Mouse (Mus musculus): ENCODE results near the gene Adra1b. TPM values are rescaled to one million over a fixed set of nuclear protein-coding genes. Genes with fewer than 3 reads are reported as not detected.

The Adra1b gene
- 0.12 and 0.15 TPM in 2 replicates for polyA plus RNA-seq (2016; fragmentation: Nextera tagmentation; extraction: Ambion mirVana)

DNA sequence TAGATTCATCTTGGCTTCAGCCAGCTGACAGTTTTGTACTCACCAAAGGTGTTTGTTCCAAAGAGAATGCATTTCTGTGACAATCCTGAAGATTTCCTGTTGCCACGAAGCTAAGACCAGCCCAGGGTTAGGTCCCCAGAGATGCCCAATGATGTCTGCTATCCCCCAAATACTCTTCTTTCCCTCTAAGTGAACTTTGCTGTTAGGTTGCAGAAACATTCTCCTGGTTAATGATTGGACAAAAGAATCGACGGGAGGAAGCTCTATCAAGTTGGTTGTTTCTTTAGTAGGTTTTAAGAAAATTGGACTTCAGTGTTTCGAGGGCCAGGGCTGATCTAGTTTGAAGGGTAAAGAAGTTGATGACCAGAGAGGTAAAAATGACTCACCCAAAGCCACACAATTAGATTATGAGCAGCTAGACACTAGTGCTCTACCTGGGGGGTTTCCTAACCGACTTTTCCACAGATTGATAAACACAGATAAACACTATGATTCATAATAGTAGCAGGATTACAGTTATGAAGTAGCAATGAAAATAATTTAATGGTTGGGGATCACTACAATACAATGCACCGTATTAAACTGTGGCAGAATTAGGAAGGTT, at the start of gene Adra1b:
Gene Adra1b (minus strand): TSS at position 160 of the 604 bp plus-strand sequence.
- Histone ChIP-seq H3K27ac (no peak within 1 kb of the TSS), H3K9me3 (no peaks in the 10 kb centered on the region), H3K4me1 (no peaks in the 10 kb centered on the region), H3K4me3 (no peak within 1 kb of the TSS), H3K27me3 (ENCODE audit: poor library complexity, severe bottlenecking) (no peaks in the 10 kb centered on the region), H3K36me3 (replicated peaks) (no peaks in the 10 kb centered on the region)
- 92% methylated on average over 6 of the region's 6 CpGs for WGBS
- no peak for DNase-seq (ENCODE audit: extremely low spot score, low spot score)

- Histone ChIP-seq H3K27me3 (ENCODE audit: poor library complexity, severe bottlenecking) (no peaks in the 10 kb centered on the region), H3K27ac (no peak overlapping the region), H3K36me3 (replicated peaks) (no peaks in the 10 kb centered on the region), H3K9me3 (no peaks in the 10 kb centered on the region), H3K4me3 (no peak overlapping the region), H3K4me1 (no peaks in the 10 kb centered on the region)
- WGBS: 94% methylated on average over 1 of the region's 1 CpGs
- DNase-seq (ENCODE audit: extremely low spot score, low spot score): no peak
Observed at GRCm38 (mm10) chr11:43950274-43950673, 49.3 kb upstream of the Adra1b start.

GRCm38 (mm10) chr11:43943781-43944180, 42.8 kb upstream of the Adra1b start:
- DNase-seq (ENCODE audit: extremely low spot score, low spot score): no peak
- no peaks in the 10 kb centered on the region for H3K27me3 ChIP-seq (ENCODE audit: poor library complexity, severe bottlenecking)
- WGBS: 82% methylated on average over 2 of the region's 2 CpGs
- H3K4me3 ChIP-seq: no peak overlapping the region
- H3K27ac ChIP-seq: no peak overlapping the region
- H3K9me3 ChIP-seq: no peaks in the 10 kb centered on the region
- no peaks in the 10 kb centered on the region for H3K4me1 ChIP-seq
- no peaks in the 10 kb centered on the region for H3K36me3 ChIP-seq (replicated peaks)

GRCm38 (mm10) chr11:43943167-43943566, 42.2 kb upstream of the Adra1b start:
- no peak overlapping the region for H3K27ac ChIP-seq
- no peaks in the 10 kb centered on the region for H3K4me1 ChIP-seq
- H3K4me3 ChIP-seq: no peak overlapping the region
- H3K27me3 ChIP-seq (ENCODE audit: poor library complexity, severe bottlenecking): no peaks in the 10 kb centered on the region
- no peak for DNase-seq (ENCODE audit: extremely low spot score, low spot score)
- no peaks in the 10 kb centered on the region for H3K36me3 ChIP-seq (replicated peaks)
- H3K9me3 ChIP-seq: no peaks in the 10 kb centered on the region
- 85% methylated on average over 1 of the region's 1 CpGs for WGBS

- WGBS: 86% methylated on average over 6 of the region's 6 CpGs
- H3K4me1 ChIP-seq: no peaks in the 10 kb centered on the region
- no peak overlapping the region for H3K4me3 ChIP-seq
- H3K27ac ChIP-seq: no peak overlapping the region
- H3K9me3 ChIP-seq: no peaks in the 10 kb centered on the region
- no peak for DNase-seq (ENCODE audit: extremely low spot score, low spot score)
- no peaks in the 10 kb centered on the region for H3K27me3 ChIP-seq (ENCODE audit: poor library complexity, severe bottlenecking)
- no peaks in the 10 kb centered on the region for H3K36me3 ChIP-seq (replicated peaks)
Observed at GRCm38 (mm10) chr11:43940501-43941202, 39.6 kb upstream of the Adra1b start.

GRCm38 (mm10) chr11:43936023-43936422, 35.0 kb upstream of the Adra1b start:
- DNase-seq (ENCODE audit: extremely low spot score, low spot score): no peak
- H3K9me3 ChIP-seq: no peaks in the 10 kb centered on the region
- H3K36me3 ChIP-seq (replicated peaks): no peaks in the 10 kb centered on the region
- 94% methylated on average over 2 of the region's 2 CpGs for WGBS
- no peak overlapping the region for H3K4me3 ChIP-seq
- H3K4me1 ChIP-seq: no peaks in the 10 kb centered on the region
- H3K27ac ChIP-seq: no peak overlapping the region
- H3K27me3 ChIP-seq (ENCODE audit: poor library complexity, severe bottlenecking): no peaks in the 10 kb centered on the region

DNA sequence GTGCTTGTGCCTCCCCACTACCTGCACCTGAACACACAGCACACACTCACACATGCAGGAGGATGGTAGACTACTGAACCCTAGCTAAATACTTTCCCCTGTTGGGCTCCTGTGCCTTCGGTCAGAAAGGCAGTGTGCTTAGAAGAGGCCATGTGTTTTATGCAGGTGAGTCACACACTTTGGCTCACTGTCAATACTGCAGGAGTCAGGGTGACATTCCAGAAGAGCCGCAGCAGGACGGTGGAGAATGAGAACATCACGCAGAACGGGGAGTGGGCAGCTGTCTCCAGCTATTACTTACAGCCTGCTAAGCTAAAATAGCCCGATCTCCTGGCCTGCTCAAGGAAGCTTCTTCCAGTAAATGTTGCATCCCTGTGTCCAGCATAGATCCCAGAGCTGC, 32.5 kb upstream of the Adra1b start:
- WGBS: 80% methylated on average over 6 of the region's 6 CpGs
- H3K4me1 ChIP-seq: no peaks in the 10 kb centered on the region
- H3K36me3 ChIP-seq (replicated peaks): no peaks in the 10 kb centered on the region
- 0 out of 2 replicates have a peak, but pooled peaks cover 4% of the 10 kb centered on the region for H3K27me3 ChIP-seq (ENCODE audit: poor library complexity, severe bottlenecking)
- H3K9me3 ChIP-seq: no peaks in the 10 kb centered on the region
- H3K4me3 ChIP-seq: no peak overlapping the region
- no peak overlapping the region for H3K27ac ChIP-seq
- DNase-seq (ENCODE audit: extremely low spot score, low spot score): no peak

GRCm38 (mm10) chr11:43933000-43933399, 32.0 kb upstream of the Adra1b start:
- no peak for DNase-seq (ENCODE audit: extremely low spot score, low spot score)
- WGBS: 92% methylated on average over 4 of the region's 4 CpGs
- Histone ChIP-seq H3K27ac (no peak overlapping the region), H3K9me3 (no peaks in the 10 kb centered on the region), H3K27me3 (ENCODE audit: poor library complexity, severe bottlenecking) (peaks cover 6% of the 10 kb centered on the region; the same call in 1 of the 2 replicates), H3K36me3 (replicated peaks) (no peaks in the 10 kb centered on the region), H3K4me1 (no peaks in the 10 kb centered on the region), H3K4me3 (no peak overlapping the region)

DNA sequence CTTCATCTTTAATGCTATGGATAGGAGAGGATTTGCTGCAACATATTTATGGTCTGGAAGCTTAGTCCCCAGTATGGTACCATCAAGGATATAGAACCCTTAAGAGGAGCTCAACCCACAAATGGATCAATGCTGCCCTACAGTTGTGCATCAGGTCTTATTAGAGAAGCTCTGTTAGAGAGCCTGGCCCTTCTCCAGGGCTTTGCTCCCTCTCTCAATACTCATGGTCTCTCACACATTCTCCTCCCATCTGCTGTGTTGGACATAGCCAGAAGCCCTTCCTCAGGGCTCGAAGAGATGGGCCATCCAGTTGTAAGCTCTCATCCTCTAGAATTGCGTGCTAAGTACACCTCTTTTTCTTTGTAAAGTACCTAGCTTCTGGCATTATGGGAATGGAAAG, 29.2 kb upstream of the Adra1b start:
- H3K4me3 ChIP-seq: no peak overlapping the region
- no peak overlapping the region for H3K27ac ChIP-seq
- H3K27me3 ChIP-seq (ENCODE audit: poor library complexity, severe bottlenecking): peaks cover 24% of the 10 kb centered on the region
- H3K9me3 ChIP-seq: no peaks in the 10 kb centered on the region
- peaks cover 15% of the 10 kb centered on the region for H3K4me1 ChIP-seq
- no peak for DNase-seq (ENCODE audit: extremely low spot score, low spot score)
- H3K36me3 ChIP-seq (replicated peaks): no peaks in the 10 kb centered on the region
- 89% methylated on average over 2 of the region's 2 CpGs for WGBS

DNA sequence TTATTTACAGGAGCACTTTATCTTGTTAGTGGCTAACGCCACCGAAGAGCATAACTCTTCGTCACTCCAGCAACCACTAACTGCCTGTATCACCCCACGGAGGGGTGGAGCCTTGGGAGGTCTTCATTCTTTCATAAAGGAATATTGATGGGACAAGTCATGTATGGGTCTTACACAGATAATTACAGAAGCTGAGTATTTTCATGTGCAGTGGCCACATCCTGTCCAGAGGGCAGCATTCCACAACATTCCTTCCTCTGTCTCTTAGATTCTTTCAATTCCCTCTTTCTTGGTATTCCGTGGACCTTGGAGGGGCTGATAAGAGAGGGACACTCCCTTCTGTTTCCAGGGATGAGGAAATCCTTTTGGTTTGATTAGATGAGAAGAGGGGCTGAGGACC, 28.7 kb upstream of the Adra1b start:
- Histone ChIP-seq H3K27ac (no peak overlapping the region), H3K9me3 (no peaks in the 10 kb centered on the region), H3K4me1 (peaks cover 17% of the 10 kb centered on the region), H3K4me3 (no peak overlapping the region), H3K36me3 (replicated peaks) (no peaks in the 10 kb centered on the region), H3K27me3 (ENCODE audit: poor library complexity, severe bottlenecking) (peaks cover 25% of the 10 kb centered on the region)
- WGBS: 82% methylated on average over 5 of the region's 5 CpGs
- DNase-seq (ENCODE audit: extremely low spot score, low spot score): no peak

GRCm38 (mm10) chr11:43929178-43929577, 28.2 kb upstream of the Adra1b start:
- no peak overlapping the region for H3K27ac ChIP-seq

DNA sequence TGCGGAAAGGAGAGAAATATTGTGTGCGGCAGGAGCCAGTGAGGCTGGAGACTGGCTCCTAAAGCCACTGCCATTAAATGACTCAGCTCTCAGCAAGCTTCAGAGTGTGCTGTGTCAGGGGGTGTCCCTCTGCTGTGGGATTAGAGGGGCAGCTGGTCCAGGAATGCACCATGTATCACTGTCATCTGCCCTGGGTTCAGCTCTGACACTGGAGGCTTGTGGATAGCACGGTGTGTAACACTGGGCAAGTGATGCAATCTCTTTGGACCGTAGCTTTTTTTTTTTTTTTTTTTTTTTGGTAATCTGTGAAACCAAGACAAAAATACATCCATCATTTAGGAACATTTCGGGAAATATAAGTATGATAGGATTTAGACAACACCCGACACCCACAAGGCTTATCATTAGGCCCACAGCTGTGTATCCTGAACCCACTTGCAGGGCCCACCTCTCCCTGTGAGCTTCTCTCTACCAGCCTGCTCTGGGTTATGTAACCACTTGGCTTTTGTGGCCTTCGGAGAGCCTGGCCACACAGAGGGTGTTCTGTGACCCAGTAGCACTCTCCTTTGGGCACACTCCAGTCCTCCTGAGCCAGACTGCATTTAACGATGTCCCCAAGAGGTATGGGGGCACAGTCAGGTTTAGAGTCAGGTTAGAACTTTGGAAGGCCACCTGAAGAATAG, 26.3 kb upstream of the Adra1b start:
- peaks cover 30% of the 10 kb centered on the region for H3K27me3 ChIP-seq (ENCODE audit: poor library complexity, severe bottlenecking)
- WGBS: 87% methylated on average over 8 of the region's 8 CpGs
- no peaks in the 10 kb centered on the region for H3K9me3 ChIP-seq
- no peak overlapping the region for H3K4me3 ChIP-seq
- peaks cover 17% of the 10 kb centered on the region for H3K4me1 ChIP-seq
- H3K36me3 ChIP-seq (replicated peaks): no peaks in the 10 kb centered on the region
- H3K27ac ChIP-seq: no peak overlapping the region
- DNase-seq (ENCODE audit: extremely low spot score, low spot score): no peak

More at GRCm38 (mm10) chr11:43929178-43929577, 28.2 kb upstream of the Adra1b start:
- 68% methylated on average over 5 of the region's 5 CpGs for WGBS
- no peak for DNase-seq (ENCODE audit: extremely low spot score, low spot score)
- Histone ChIP-seq H3K4me1 (peaks cover 17% of the 10 kb centered on the region), H3K36me3 (replicated peaks) (no peaks in the 10 kb centered on the region), H3K27me3 (ENCODE audit: poor library complexity, severe bottlenecking) (peaks cover 30% of the 10 kb centered on the region), H3K9me3 (no peaks in the 10 kb centered on the region), H3K4me3 (no peak overlapping the region)

GRCm38 (mm10) chr11:43926163-43926562, 25.2 kb upstream of the Adra1b start:
- 29% methylated on average over 6 of the region's 6 CpGs for WGBS
- no peak overlapping the region for H3K27ac ChIP-seq
- peaks cover 30% of the 10 kb centered on the region for H3K27me3 ChIP-seq (ENCODE audit: poor library complexity, severe bottlenecking)
- H3K36me3 ChIP-seq (replicated peaks): no peaks in the 10 kb centered on the region
- DNase-seq (ENCODE audit: extremely low spot score, low spot score): no peak
- H3K4me1 ChIP-seq: peaks cover 17% of the 10 kb centered on the region
- H3K4me3 ChIP-seq: no peak overlapping the region
- H3K9me3 ChIP-seq: no peaks in the 10 kb centered on the region

Measured in forebrain, embryonic 10.5 days (tissue).